Mouse (Mus musculus) heart, adult 2 months (tissue): ENCODE results near the gene Cd36.

Experiments used
- CTCF ChIP-seq: fragments of 200-600 bp; IDR thresholded peaks from 2 replicates; pipeline ENCODE4 v1.8.1; 2022; ENCODE audit warnings: antibody characterized with exemption, mild to moderate bottlenecking, moderate library complexity
- EP300 ChIP-seq: fragments of 200-500 bp; IDR thresholded peaks from 2 replicates; pipeline ENCODE4 v1.6.1; 2011; ENCODE audit warnings: low read depth, low read length, control low read depth; ENCODE audit not compliant: insufficient read depth
- POLR2A ChIP-seq: fragments of 200-500 bp; IDR thresholded peaks from 2 replicates; pipeline ENCODE4 v1.6.1; 2011; ENCODE audit warnings: mild to moderate bottlenecking, low read depth, low read length, control low read depth; ENCODE audit not compliant: insufficient read depth

GRCm38 (mm10) chr5:17889291-17889690, 690 bp upstream of the Cd36 start:
- TF ChIP-seq POLR2A (no peak), CTCF (no peak), EP300 (no peak)
